Mouse (Mus musculus): ENCODE data around the gene Coq5. TPM values are rescaled to one million over a fixed set of nuclear protein-coding genes. Genes with fewer than 3 reads are reported as not detected.

Coq5 gene
- 29.4 and 34.3 TPM in 2 replicates for polyA plus RNA-seq (2012; rRNA removed)

- peak; percentile 61 to 91 for DNase-seq (ENCODE audit: extremely low spot score in 1 of 2, low spot score in 1 of 2)
Measured at GRCm38 (mm10) chr5:115279226-115280049, at the start of gene Coq5. Coq5 (plus strand) TSS chr5:115279666.

- DNase-seq (ENCODE audit: extremely low spot score in 1 of 2, low spot score in 1 of 2), result peak; percentile 69 to 81
Measured at GRCm38 (mm10) chr5:115230830-115231551, 48.5 kb upstream of the Coq5 start.

DNA sequence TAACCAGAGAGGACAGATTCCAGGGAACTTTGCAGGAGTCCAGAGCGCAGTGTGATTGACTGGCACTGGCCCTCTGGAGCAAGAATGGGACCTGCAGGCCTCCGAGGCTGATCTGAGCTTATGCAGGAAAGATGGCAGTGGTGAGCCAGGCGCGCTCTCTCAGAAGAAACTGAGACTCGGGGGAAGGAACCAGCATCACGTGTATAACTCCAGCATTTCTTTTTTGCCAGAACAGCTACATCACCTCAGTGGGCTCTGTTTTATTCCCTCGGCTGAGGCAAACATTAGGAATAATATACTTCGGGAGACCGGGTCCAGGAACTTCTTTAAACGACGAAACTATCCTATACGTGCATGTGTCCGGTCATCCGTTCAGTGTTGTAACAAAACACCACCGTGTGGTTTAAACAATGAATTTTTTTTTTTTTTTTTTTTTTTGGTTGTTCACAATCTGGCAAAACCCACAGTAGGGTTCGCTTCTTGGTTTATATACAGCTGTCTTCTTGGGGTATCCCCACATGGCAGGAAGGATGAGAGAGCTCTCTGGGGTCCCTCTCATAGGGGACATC lies 47.8 kb upstream of the Coq5 start:
- DNase-seq (ENCODE audit: extremely low spot score in 1 of 2, low spot score in 1 of 2), result no peak

DNA sequence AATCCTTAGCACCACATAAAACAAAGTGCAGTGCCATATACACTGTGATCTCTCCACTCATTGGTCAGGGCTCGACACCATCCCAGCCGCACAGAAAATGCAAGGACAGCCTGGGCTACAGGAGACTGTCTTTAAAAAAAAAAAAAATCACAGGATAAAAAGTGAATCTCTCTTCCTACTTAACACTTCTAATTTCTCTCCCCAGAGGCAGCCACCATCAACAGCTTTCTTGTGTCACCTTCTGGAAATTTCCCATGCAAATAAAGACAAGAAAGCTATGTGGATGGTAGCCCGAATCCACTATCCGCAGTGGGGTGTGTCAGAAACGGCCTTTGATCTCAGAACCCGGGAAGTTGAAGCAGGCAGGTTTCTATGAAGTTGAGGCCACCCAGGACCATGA lies 47.0 kb upstream of the Coq5 start:
- DNase-seq (ENCODE audit: extremely low spot score in 1 of 2, low spot score in 1 of 2), result no peak

- DNase-seq (ENCODE audit: extremely low spot score in 1 of 2, low spot score in 1 of 2), result no peak
Measured at GRCm38 (mm10) chr5:115233031-115233780, 46.3 kb upstream of the Coq5 start.

- peak in 1 of 2 experiments; percentile 54 for DNase-seq (ENCODE audit: extremely low spot score in 1 of 2, low spot score in 1 of 2)
Measured at GRCm38 (mm10) chr5:115234519-115234918, 44.9 kb upstream of the Coq5 start.

DNA sequence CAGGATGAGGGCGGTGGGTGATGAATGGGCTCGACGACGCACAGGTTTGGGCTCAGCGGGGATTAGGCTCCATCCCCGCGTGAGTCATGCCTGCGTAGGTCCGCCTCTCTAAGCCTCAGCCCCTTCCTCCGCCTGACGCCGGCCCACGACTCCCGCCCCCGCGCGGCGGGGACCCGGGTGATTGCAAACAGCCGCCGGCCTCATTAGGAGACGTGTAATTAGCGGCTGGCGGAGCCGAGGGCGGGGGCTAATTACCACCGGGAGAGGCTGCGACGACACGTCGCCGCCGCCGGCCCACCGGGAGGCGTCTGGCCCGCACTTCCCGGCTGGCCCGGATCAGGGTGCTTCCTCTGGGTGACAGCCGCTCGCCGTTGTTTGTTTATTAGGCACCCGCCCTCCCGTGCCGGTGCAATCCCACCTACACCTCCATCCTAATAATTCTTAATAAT lies 44.1 kb upstream of the Coq5 start:
- DNase-seq (ENCODE audit: extremely low spot score in 1 of 2, low spot score in 1 of 2), result peak; percentile 49 to 77

DNA sequence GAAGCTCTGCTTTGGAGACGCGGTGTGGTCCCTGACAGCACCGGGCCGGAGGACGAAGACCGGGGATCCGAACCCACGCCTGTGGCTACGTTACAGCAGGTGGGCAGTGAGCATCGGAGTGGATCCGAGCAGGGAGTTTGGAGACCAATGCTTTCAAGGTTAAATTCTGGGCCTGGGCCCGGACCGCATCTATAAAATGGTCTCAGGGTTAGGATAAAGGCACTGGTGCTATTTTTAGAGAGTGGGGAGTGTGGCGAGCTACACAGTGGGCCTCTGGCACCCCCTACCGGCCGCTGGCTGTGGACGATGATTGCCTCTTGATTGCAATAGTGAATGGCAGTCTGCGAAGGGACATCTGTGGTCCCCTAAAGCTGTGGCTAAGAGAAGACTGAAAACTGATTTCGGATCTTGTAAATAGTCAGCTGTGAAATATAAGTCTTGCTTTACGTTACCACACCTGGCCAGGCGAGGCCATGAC lies 43.6 kb upstream of the Coq5 start, which contains the start of gene Pop5:
Gene Pop5 (plus strand): TSS at position 51 of the 478 bp plus-strand sequence.
- peak; percentile 73 to 96 for DNase-seq (ENCODE audit: extremely low spot score in 1 of 2, low spot score in 1 of 2)

GRCm38 (mm10) chr5:115237803-115238728 lies 41.4 kb upstream of the Coq5 start:
- peak; percentile 78 to 94 for DNase-seq (ENCODE audit: extremely low spot score in 1 of 2, low spot score in 1 of 2)

DNA sequence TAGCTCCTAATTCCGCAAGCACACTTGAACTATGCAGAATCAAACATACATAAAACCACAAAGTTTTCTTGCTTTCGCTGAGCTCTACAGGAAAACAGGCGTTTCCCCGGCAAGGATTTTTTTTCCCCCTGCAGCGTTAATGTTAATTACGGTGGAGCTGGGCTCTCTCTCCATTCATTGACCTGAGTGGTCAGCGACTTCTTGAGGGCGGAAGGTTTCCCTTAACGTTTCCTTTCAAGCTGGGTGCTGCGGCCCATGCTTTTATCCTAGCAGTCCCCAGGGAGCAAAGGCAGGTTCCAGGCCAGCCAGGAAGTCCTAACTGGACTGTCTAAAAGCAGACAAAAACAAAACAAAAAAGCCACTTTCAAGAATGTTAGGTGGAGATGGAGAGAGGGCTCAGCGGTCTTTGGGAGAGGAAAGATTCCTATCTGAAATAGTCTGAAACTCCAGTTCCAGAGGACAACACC lies 40.7 kb upstream of the Coq5 start:
- no peak for DNase-seq (ENCODE audit: extremely low spot score in 1 of 2, low spot score in 1 of 2)

GRCm38 (mm10) chr5:115240191-115240590 lies 39.3 kb upstream of the Coq5 start:
- DNase-seq (ENCODE audit: extremely low spot score in 1 of 2, low spot score in 1 of 2), result no peak

DNA sequence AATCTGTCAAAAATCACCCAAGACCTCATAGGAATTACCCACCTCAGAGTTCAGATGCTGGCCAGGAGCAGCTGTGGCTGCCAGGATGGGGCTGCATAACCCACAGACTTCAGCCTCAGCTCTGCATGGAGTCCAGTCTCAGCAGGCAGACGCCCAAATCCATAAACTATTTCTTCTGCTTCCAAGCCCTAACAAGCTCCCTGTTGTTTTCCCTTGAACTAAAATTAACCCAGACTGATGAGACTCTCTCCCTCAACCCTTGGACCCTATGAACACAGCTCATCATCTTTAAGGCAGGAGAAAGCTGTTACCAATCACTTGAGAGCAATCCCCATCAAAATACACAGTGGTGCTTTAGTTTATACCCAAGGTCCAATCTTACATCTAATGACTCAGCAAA lies 24.0 kb upstream of the Coq5 start:
- DNase-seq (ENCODE audit: extremely low spot score in 1 of 2, low spot score in 1 of 2), result no peak

DNA sequence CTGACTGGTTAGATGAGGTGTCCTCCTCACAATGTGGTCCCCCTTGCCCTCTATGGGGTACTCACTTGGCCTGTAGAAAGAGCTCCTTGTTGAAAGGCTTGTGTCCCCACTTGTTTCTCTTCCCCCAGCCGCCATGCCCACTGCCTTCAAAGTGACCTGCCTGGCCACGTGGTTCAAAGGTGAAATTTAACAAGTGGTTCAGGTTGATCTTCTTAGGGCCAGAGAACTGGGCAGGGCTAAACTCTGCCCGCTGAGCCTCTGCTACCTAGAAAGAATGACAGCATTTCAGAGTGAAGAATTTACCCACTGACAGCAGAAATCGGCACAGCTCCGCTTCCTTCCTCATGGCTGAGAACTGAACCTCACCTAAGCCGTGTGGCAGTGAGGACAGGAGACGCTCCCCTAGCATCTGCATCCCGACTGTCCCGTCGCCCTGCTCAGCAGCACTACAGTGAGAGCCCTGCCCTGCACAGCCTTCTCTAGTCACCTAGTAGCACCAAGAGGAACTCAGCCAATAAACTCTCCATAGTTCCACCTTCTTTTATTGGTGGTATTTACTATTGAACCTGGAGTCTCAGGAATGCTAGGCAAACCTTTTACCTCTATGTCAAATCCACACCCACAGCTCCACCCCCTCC lies 22.4 kb upstream of the Coq5 start:
- DNase-seq (ENCODE audit: extremely low spot score in 1 of 2, low spot score in 1 of 2), result no peak

GRCm38 (mm10) chr5:115260356-115260755 lies 19.1 kb upstream of the Coq5 start:
- DNase-seq (ENCODE audit: extremely low spot score in 1 of 2, low spot score in 1 of 2), result no peak

DNA sequence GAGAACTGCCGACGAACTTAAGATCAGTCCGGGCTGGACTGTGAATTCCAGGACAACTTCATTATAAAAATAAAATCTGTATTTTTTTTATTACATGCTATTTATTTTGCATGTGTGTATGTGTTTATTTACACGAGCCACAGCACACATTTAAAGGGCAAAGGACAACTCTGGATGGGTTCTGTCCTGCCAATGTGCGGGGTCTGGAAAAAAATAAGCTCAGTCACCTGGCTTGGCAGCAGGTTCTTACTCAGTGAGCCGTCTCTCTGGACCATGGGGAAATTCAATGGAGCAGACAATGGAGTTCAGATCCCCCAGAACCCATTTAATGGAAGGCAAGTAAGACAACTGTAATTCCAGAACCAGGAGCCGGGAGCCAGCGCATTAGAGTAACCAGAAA lies 18.3 kb upstream of the Coq5 start:
- DNase-seq (ENCODE audit: extremely low spot score in 1 of 2, low spot score in 1 of 2), result no peak

DNA sequence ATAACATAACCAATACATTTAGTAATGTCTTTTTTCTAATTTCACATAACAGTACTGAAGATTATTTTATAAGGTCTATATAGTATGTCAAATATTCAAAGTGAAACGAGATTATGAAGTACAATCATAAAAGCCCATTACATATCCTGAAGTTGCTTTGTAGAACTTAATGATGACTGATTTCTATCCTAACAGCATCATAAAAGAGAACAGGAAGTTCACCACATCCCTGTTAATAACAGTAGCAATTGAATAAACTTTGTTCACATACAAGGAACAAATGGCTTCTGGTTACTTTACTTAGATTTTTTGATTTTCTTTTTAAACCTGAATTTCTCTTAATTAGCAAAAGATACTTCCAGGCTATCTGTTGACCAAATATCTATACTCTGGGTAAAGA lies 17.6 kb upstream of the Coq5 start:
- no peak for DNase-seq (ENCODE audit: extremely low spot score in 1 of 2, low spot score in 1 of 2)

GRCm38 (mm10) chr5:115262502-115263291 lies 16.8 kb upstream of the Coq5 start:
- DNase-seq (ENCODE audit: extremely low spot score in 1 of 2, low spot score in 1 of 2), result no peak

DNA sequence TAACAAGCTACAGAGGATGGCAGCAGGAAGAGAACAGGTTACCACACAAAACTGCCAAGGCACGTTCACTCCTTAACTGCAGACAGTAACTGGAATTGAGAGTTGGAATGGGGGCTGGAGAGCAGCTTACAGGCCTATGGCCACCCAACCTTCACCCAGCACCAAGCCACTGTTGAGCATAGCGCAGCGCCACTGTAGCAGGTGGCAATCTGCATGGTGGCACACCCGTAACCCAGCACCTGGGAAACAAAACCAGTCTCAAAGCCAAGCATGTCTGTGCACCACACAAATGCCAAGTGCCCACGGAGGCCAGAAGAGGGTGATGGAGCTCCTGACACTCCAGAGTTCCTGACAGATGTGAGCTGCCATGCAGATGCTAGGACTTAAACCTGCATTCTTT lies 13.1 kb upstream of the Coq5 start:
- DNase-seq (ENCODE audit: extremely low spot score in 1 of 2, low spot score in 1 of 2), result no peak
